Mouse (Mus musculus): ENCODE measurements around the gene Mdm2.

DNA sequence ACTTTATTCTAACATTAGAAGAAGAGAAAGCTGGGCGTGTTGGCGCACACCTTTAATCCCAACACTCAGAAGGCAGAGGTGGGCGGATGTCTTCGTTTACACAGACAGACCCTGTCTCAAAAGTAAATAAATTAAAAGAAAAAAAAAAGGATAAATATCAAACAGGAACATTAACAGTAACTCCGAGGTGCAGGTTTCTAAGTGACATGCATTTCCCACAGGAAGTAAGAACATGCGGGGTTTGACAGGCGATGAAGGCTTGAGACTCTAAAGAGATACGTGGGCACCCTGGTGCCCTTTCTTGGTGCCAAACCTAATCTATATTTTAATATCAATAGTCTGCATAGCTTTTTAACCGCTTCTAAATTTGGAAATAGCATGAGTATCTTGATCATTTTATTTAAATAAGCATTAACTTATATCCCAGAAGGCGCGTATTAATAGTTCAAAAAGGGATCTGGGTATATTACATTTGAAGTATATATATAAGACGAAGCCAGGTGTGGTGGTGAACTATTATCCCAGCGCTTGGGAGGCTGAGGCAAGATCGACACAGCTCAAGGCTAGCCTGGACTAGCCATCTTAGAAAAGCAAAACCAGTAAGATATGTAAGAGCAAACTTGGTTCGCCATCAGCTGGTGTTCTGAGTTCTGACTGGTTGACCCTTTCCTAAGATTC lies 25.2 kb downstream of the Mdm2 start:
- TF ChIP-seq CTCF (IDR thresholded peaks at IDR 0.05; ENCODE audit: extremely low read depth, insufficient read depth, low read length) (no peak), POLR2A (IDR thresholded peaks at IDR 0.05; ENCODE audit: extremely low read depth, insufficient read depth, low read length) (no peak)
